Mouse (Mus musculus) brain, embryonic 14.5 days (tissue): ENCODE measurements at regions not wholly inside any gene's neighbourhood (a gene's known extent, or its start where the extent isn't known, plus 50 kb on each side); places are given as distances from the start of the nearest gene placed in this dataset.

Experiments
- CTCF ChIP-seq: fragments of 200-500 bp; IDR thresholded peaks from 2 replicates; pipeline ENCODE4 v1.5.1; 2012; ENCODE audit warnings: inconsistent platforms, mild to moderate bottlenecking, moderate library complexity, borderline replicate concordance; ENCODE audit not compliant: insufficient read depth, insufficient read length; ENCODE audit errors: extremely low read depth
- POLR2A ChIP-seq: fragments of 200-500 bp; IDR thresholded peaks from 2 replicates; pipeline ENCODE4 v1.6.1; 2012; ENCODE audit warnings: mild to moderate bottlenecking, inconsistent platforms, borderline replicate concordance; ENCODE audit not compliant: poor library complexity, insufficient read depth, insufficient read length, severe bottlenecking; ENCODE audit errors: extremely low read depth

DNA sequence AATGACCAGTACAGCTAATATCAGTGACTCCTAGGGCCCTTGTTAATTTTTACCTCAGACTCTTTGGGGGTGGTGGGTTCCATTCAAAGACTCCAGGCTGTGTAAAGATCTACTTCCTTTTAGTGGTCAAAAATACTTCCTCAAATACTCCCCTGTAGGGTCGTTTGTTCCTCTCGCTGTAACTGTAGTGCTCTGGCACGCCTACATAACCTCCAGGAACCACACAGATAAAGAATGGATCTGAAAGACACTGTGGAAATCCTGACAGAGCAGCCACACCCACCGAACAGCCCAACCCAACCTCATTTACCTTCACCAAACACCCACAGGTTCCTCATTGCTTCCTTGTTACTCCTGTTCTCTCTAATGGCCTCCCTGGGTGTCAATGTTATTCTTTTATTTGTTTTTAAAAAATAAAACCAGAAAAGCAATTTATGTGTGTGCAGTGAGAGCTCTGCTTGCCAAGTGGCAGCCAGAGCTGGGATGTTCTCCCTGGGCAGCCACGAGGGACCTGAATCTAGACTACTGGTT, 119.7 kb downstream of the Mtx3 start:
- TF ChIP-seq CTCF, result no peak
- TF ChIP-seq POLR2A, result no peak
